Mouse (Mus musculus): Measurements from ENCODE around the gene Slc44a1. TPM values are rescaled to one million over a fixed set of nuclear protein-coding genes. Genes with fewer than 3 reads are reported as not detected.

The Slc44a1 gene
- total RNA-seq, 2 experiments from 2014 or later = 9.1 to 12.4 TPM

- ATAC-seq (ENCODE audit: poor library complexity, severe bottlenecking) = no peak
Measured at GRCm38 (mm10) chr4:53595246-53596062, 155.2 kb downstream of the Slc44a1 start.

GRCm38 (mm10) chr4:53596063-53596895, 156.1 kb downstream of the Slc44a1 start:
- no peak for ATAC-seq (ENCODE audit: poor library complexity, severe bottlenecking)

DNA sequence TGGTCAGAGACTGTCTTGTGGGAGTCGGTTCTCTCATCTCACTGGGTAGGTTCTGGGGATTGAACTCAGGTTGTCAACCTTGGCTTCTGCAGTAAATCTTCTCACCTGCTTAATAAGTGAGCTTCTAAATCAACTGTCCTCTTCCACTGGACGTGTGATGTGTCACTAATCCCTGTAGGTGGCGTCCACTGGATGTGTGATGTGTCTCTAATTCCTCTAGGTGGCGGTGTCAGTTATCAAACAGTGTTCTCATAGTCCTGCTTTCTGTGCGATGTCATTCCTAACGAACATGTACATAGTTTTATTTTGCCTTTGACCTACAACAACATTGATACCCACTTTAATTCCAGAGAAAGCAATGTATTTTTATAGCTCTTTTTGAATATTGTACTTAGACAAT, 160.2 kb downstream of the Slc44a1 start:
- peak; percentile 77 for ATAC-seq (ENCODE audit: poor library complexity, severe bottlenecking)

DNA sequence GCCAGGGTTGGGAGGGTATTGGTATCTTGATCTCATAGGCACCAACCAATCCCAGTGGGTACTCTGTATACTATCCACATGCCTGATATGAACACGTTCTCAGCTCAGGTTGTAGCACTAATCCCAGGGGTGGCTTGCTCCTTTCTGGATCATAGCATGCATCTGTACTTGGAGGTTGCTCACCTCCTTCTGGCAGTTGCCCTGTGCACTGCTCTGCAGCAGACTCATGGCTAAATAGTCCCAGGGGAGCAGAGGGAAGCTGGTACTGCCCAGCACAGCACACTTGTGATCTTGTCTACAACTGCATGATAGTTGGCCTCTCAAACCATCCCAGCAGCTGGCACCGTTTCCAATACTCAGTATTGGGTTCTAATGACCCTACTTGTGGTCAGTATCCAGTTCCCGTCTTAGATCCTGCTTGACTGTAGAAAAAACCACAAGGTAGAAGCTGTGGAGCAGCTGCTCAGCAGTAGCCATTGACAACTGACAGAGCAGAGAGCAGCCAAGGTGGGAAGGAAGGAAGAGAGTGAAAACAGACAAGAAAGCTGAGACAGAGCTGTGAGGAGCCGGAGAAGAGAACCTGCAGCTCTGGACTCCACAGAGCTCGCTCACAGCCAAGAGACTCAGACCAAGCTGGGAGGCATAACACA, 174.5 kb downstream of the Slc44a1 start:
- no peak for ATAC-seq (ENCODE audit: poor library complexity, severe bottlenecking)

- no peak for ATAC-seq (ENCODE audit: poor library complexity, severe bottlenecking)
Measured at GRCm38 (mm10) chr4:53617968-53618367, 177.8 kb downstream of the Slc44a1 start.

DNA sequence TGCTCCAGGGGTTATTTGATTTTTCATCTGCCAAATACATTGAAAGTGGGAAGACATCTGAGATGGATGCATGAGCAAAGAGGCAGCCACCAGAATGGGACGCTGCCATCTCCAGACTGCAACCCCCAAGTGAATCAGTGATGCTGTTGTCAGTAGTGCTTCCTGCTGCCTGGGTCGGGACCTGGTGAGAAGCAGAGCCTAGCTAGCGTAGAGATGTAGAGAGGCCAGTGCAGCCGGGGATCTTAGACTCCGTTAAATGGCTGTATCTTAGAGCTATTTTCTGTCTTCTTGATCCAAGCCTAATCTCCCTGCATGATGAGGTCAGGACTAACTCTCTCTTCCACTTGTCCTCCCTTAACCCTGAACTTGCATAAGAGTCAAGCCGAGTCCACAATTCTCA, 179.9 kb downstream of the Slc44a1 start:
- no peak for ATAC-seq (ENCODE audit: poor library complexity, severe bottlenecking)

DNA sequence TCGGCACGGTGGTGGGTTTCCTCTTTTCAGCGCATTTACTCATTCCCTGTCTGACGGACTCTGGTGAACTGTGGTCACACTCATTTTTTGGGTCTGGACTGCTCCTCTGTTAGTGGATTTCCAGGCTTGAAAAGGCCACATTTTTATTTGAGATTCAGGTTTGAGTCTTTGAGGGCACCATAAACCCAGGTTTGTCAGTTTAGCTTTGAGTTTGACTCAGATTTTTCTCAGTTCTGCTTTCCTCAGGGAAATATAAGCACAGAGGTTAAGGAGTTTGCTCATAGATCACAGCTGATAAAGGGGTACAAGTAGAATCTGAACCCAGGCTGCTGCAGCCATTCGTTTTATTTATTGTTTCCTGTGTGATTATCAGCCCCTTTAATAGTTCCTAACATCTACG, 180.9 kb downstream of the Slc44a1 start:
- ATAC-seq (ENCODE audit: poor library complexity, severe bottlenecking) = no peak

- no peak for ATAC-seq (ENCODE audit: poor library complexity, severe bottlenecking)
Measured at GRCm38 (mm10) chr4:53621490-53621889, 181.3 kb downstream of the Slc44a1 start.

- no peak for ATAC-seq (ENCODE audit: poor library complexity, severe bottlenecking)
Measured at GRCm38 (mm10) chr4:53623711-53624110, 183.5 kb downstream of the Slc44a1 start.

DNA sequence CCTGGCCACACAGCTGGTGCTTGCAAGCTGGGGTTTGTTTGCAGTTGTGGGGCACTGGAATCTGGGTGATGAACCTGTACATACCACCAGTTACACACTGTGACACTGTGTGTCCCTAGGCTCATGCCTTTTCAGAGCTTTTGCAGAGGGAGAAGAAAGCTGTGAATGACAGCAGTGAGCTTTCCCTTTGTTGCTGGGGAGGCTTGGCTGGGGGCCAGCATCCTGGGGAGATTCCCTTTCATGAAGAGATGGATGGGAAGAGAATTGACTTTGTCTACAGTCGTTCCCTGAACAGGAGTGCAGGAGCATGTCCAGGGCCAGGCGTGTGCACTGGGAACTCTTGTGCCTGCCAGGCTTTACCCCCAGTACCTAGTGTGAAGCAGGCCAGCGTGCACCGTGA, 184.6 kb downstream of the Slc44a1 start:
- no peak for ATAC-seq (ENCODE audit: poor library complexity, severe bottlenecking)

DNA sequence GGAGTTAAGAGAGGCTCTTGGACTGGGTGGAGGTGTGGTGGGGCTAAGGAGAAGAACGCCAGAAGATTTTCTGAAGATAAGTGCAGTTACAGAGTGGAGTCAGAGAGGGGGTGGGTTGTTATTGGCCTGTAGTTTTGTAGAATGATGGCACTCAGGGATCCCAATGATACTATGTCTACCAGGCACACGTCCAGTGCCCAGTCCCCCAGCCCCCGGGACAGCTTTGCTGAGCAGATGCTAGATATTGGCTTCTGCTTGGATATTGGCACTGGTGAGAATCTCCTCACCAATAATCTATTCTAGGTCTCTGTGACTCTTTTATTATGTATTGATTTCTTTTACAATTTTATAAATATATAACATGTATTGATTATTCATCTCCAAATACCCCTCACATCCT, 185.1 kb downstream of the Slc44a1 start:
- ATAC-seq (ENCODE audit: poor library complexity, severe bottlenecking) = no peak

DNA sequence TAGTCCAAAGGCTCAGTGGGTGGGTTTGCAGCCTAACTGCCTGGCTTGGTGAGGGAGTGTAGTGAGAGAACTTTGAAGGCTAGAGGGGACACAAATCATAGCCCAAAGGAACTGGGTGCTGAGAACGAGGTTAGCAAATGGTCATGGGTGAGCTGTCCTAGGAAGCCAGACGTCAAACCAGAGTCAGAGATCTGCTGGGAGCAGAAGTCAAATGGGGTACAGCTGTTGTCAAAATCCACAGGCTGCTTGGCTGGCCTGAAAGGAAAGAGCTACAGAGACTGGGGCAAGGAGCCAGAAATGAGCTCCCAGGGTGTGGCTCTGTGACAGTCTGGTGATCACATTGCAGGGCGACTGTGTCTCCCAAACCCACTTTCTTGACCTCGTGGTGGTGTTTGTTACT, 188.7 kb downstream of the Slc44a1 start:
- ATAC-seq (ENCODE audit: poor library complexity, severe bottlenecking) = no peak

DNA sequence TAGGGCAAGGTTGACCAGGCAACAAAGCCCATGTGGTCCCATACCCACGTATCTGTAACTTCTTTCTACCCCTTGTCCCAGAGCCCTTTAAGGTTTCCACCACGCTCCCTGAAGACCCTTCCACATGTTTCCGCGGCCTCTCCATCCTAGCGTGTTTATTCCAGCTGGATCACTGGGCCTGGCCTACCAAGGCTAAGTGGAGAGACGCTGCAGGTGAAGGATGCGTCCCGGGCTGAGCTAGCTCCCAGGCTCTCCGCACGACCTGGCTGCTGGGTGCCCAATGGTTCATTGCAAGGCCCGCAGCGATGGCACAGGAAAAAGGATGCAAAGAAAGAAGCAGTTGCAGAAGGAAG, 190.7 kb downstream of the Slc44a1 start:
- ATAC-seq (ENCODE audit: poor library complexity, severe bottlenecking) = no peak

- peak; percentile 77 for ATAC-seq (ENCODE audit: poor library complexity, severe bottlenecking)
Measured at GRCm38 (mm10) chr4:53631316-53632010, 191.2 kb downstream of the Slc44a1 start, which contains the start of gene Fsd1l. Gene Fsd1l (plus strand): TSS chr4:53631471.

DNA sequence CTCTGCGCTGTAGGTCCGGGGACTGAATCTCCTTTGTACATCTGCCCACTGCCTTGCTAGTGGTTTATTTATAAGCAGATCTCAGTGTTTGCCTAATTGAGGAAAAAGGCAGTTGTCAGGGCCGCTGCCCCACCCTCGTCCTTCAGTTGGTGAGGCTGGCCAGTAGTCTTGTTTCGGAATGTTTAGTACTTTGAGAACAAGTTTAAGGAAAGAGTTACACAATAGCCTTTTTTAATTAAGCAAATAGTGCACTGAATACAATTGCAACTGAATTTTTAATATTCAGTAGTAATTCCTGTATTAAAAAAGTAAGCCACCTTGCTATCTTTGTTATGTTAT, 191.8 kb downstream of the Slc44a1 start:
- ATAC-seq (ENCODE audit: poor library complexity, severe bottlenecking) = peak; percentile 19; the same call in 1 of the 2 replicates

DNA sequence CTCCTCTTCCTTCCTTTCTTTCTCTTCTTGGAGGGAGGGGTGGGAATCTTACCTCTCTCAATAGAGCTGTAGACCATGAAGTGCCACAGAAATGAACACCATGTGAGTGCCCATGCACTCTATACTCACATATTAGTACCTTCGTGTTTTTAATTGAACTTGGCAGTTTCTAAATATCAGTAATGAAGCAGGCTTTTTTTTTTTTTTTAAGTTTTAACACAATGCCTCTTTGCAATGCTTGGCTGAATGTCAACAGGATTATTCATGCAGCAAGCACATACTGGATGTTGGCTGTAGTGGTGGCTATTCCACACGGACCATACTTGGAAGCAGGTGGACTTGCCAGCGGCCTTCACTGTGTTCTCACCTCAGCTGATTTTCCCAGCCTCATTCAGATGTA, 195.1 kb downstream of the Slc44a1 start:
- ATAC-seq (ENCODE audit: poor library complexity, severe bottlenecking) = no peak

DNA sequence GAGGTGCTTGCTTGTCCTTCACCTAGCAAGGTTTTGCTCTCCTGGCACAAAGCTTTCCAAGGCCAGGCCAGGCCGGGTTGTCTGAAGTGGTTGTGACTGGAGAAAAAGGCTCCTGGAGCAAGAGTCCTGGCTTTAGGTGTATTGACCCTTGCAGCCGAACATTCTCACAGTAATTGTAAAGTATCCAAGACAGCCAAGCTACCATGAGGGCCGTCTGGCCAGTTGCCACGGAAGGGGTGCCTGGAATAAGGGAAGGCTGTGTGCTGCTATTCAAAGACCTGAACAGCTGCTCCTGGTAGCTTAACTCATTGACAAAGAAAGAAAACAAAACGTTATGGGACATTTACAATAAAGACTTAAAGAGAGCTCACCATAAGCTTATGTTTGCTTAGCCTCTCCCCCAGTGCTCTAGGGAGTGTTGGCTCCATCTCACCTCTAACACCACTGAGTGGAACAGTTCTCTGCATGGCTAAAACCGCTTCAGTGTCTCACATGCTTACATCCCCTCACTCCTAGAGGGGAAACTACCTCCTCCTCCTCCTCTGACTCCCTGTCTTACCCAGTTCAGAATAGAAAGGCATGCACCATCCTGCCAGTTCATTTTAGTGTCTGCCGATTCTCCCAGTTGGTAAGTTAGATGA, 197.2 kb downstream of the Slc44a1 start:
- no peak for ATAC-seq (ENCODE audit: poor library complexity, severe bottlenecking)

- ATAC-seq (ENCODE audit: poor library complexity, severe bottlenecking) = no peak
Measured at GRCm38 (mm10) chr4:53638549-53639123, 198.4 kb downstream of the Slc44a1 start.

DNA sequence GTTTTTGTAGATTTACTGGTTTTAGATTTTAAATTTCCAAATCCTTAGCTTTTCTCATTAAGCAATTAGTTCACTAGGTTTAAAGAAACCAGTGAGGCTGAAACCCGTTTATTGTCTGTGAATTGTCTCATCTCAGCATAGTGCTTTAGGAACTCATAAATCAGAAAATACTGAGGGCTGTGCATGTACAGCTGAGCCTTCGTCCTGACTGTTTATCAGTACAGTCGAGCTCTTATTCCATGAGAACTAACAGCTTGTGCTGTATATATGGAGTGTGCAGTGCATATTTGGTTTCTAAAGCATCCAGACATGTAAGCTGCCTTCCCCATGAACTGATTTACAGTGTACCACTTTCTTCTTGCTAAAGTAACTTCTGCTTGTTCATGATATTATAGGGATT, 217.8 kb downstream of the Slc44a1 start:
- ATAC-seq (ENCODE audit: poor library complexity, severe bottlenecking) = no peak

GRCm38 (mm10) chr4:53660711-53661110, 220.5 kb downstream of the Slc44a1 start:
- ATAC-seq (ENCODE audit: poor library complexity, severe bottlenecking) = no peak

Measured in megakaryocyte, adult 5-6 weeks (primary cell).